Mouse (Mus musculus) liver, embryonic 16.5 days (tissue): Measurements from ENCODE around the gene Cd151. TPM values are rescaled to one million over a fixed set of nuclear protein-coding genes. Genes with fewer than 3 reads are reported as not detected.
A peak's percentile ranks its signal among the peaks of the same experiment; 100 is the strongest.

Experiments
- ATAC-seq: fragments of 200-750 bp; cut with Nextera tagmentation; 2 replicates; pipeline ENCODE4 v1.8.0; 2017; ENCODE audit warnings: low read depth, mild to moderate bottlenecking, moderate number of reproducible peaks, moderate library complexity
- H3K27ac ChIP-seq: fragments of 300-500 bp; sonication (generic); 2 replicates; pipeline ENCODE4 v1.5.1; 2014; ENCODE audit warnings: mild to moderate bottlenecking, low read length
- H3K27me3 ChIP-seq: fragments of 300-500 bp; sonication (generic); 2 replicates; pipeline ENCODE4 v1.6.1; 2014; ENCODE audit warnings: low read depth, low read length, mixed read lengths; ENCODE audit not compliant: control insufficient read depth, insufficient read depth
- H3K36me3 ChIP-seq: fragments of 300-500 bp; sonication (generic); 2 replicates; pipeline ENCODE4 v1.6.1; 2014; ENCODE audit warnings: mild to moderate bottlenecking; ENCODE audit not compliant: control insufficient read depth, insufficient read depth
- H3K4me1 ChIP-seq: fragments of 300-500 bp; sonication (generic); 2 replicates; pipeline ENCODE4 v1.6.1; 2014; ENCODE audit warnings: low read depth, low read length, mixed read lengths; ENCODE audit not compliant: control insufficient read depth
- H3K4me2 ChIP-seq: fragments of 300-500 bp; sonication (generic); 2 replicates; pipeline ENCODE4 v1.6.1; 2014; ENCODE audit warnings: low read depth, low read length, mixed read lengths
- H3K4me3 ChIP-seq: fragments of 300-500 bp; sonication (generic); 2 replicates; pipeline ENCODE4 v1.5.1; 2014; ENCODE audit warnings: low read depth, mild to moderate bottlenecking, low read length
- H3K9ac ChIP-seq: fragments of 300-500 bp; sonication (generic); 2 replicates; pipeline ENCODE4 v1.6.1; 2014; ENCODE audit warnings: low read depth, low read length
- H3K9me3 ChIP-seq: fragments of 300-500 bp; sonication (generic); replicated peaks from 2 replicates; pipeline ENCODE4 v1.6.1; 2016; ENCODE audit warnings: low read length; ENCODE audit not compliant: control insufficient read depth
- WGBS: fragments of 180-500 bp; shearing (Covaris S2); extraction: QIAGEN DNeasy Blood & Tissue Kit; methylation state at CpG from one replicate; pipeline ENCODE4 v1.1.7; 2014; ENCODE audit not compliant: insufficient replicate concordance; 5-methylcytosine and 5-hydroxymethylcytosine counted together
- polyA plus RNA-seq: library from polyadenylated mRNA; unstranded; fragments of >200 nt; fragmentation: Nextera tagmentation; extraction: Ambion mirVana; gene quantifications from 2 replicates; pipeline ENCODE4 v1.2.1, GENCODE M21; 2015

Gene Cd151
- polyA plus RNA-seq, 1 experiment from 2014 or later, result 6.9 TPM

GRCm38 (mm10) chr7:141429840-141430584, 37.2 kb upstream of the Cd151 start:
- H3K9me3 ChIP-seq, result no peaks in the 10 kb centered on the region
- H3K4me2 ChIP-seq, result no peak overlapping the region
- 60% methylated on average over 9 of the region's 9 CpGs for WGBS
- H3K9ac ChIP-seq, result no peak overlapping the region
- peaks cover 4% of the 10 kb centered on the region; the same call in 1 of the 2 replicates for H3K36me3 ChIP-seq
- H3K4me3 ChIP-seq, result no peak overlapping the region
- H3K27ac ChIP-seq, result no peak overlapping the region
- H3K27me3 ChIP-seq, result no peaks in the 10 kb centered on the region
- no peak for ATAC-seq
- peaks cover 26% of the 10 kb centered on the region for H3K4me1 ChIP-seq

DNA sequence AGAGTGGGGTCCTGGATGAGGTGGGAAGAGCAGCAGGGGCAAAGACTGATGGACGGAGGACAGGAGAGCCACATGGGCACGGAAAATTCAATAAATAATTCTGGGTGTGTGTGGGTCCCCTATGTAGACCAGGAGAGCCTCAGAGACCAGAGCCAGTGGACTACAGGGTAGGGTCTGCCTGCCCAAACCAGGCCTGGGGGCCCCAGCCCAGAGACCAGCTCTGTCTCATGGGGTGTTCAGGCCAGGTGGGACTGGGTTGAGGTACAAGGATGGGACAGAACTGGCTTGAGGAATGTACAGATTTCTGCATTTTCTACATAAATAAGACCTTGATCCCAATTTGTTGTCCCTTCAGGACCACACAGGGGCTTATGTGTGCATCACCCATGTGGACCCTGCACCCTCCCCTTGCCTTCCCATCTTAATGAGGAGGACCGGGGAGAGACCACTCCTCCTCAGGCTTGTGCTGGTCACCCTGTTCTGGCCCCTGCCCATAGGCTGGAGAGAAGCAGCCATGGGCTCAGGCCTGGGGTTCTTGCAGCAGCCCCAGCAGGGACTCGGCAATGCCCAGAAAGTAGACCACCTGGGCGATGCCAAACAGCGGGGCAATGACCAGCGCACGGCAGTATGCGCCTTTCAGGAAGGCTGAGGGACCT, 36.5 kb upstream of the Cd151 start:
- no peak overlapping the region for H3K4me3 ChIP-seq
- H3K9ac ChIP-seq, result no peak overlapping the region
- no peaks in the 10 kb centered on the region for H3K9me3 ChIP-seq
- no peak overlapping the region for H3K4me2 ChIP-seq
- no peak overlapping the region for H3K27ac ChIP-seq
- H3K4me1 ChIP-seq, result peaks cover 32% of the 10 kb centered on the region
- WGBS, result 90% methylated on average over 9 of the region's 9 CpGs
- H3K27me3 ChIP-seq, result no peaks in the 10 kb centered on the region
- no peak for ATAC-seq
- peaks cover 4% of the 10 kb centered on the region; the same call in 1 of the 2 replicates for H3K36me3 ChIP-seq

DNA sequence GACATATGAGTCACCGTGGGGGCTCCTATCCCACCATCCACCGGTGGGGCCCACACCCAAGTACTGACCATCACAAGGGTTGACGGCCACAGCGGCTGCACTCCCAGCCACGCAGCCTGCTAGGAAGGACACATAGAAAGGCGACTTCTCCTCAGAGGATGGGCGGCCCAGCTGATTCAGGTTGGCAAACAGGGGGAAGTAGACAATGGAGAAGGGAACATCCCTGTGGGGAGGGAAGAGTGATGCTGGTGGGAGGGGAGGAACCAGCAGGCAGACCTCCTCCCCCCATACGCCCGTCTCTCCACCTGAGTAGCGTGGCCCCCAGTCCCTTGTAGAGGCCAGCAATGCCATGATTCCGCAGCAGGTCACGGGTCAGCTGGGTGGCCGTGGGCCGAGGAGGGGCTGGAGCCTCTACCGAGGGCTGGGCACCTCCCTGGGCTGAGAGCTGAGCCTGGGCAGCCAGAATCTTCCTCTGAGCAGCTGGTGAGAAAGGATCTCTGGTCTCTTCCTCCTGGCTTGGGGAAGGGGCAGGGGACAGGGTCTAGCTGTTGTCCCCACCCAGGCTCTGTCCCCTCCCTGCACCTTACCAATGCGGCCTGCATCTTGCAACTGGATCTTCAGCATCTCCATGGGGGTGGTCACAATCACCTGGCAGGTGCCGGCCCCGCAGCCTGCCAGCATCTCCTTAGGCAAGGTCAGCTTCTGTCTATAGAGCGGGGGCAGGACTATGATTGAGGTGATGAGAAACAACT, 35.6 kb upstream of the Cd151 start:
- Histone ChIP-seq H3K4me3 (no peak overlapping the region), H3K27me3 (no peaks in the 10 kb centered on the region), H3K4me2 (no peak overlapping the region), H3K9me3 (no peaks in the 10 kb centered on the region), H3K4me1 (peaks cover 40% of the 10 kb centered on the region), H3K36me3 (peaks cover 4% of the 10 kb centered on the region; the same call in 1 of the 2 replicates), H3K9ac (no peak overlapping the region), H3K27ac (no peak overlapping the region)
- 82% methylated on average over 19 of the region's 19 CpGs for WGBS
- ATAC-seq, result no peak

- Histone ChIP-seq H3K36me3 (peaks cover 4% of the 10 kb centered on the region; the same call in 1 of the 2 replicates), H3K4me2 (no peak overlapping the region), H3K4me3 (no peak overlapping the region), H3K9me3 (no peaks in the 10 kb centered on the region), H3K9ac (no peak overlapping the region), H3K4me1 (peaks cover 40% of the 10 kb centered on the region), H3K27ac (no peak overlapping the region), H3K27me3 (no peaks in the 10 kb centered on the region)
- ATAC-seq, result no peak
- 64% methylated on average over 8 of the region's 8 CpGs for WGBS
Observed at GRCm38 (mm10) chr7:141432186-141432611, 35.0 kb upstream of the Cd151 start.

DNA sequence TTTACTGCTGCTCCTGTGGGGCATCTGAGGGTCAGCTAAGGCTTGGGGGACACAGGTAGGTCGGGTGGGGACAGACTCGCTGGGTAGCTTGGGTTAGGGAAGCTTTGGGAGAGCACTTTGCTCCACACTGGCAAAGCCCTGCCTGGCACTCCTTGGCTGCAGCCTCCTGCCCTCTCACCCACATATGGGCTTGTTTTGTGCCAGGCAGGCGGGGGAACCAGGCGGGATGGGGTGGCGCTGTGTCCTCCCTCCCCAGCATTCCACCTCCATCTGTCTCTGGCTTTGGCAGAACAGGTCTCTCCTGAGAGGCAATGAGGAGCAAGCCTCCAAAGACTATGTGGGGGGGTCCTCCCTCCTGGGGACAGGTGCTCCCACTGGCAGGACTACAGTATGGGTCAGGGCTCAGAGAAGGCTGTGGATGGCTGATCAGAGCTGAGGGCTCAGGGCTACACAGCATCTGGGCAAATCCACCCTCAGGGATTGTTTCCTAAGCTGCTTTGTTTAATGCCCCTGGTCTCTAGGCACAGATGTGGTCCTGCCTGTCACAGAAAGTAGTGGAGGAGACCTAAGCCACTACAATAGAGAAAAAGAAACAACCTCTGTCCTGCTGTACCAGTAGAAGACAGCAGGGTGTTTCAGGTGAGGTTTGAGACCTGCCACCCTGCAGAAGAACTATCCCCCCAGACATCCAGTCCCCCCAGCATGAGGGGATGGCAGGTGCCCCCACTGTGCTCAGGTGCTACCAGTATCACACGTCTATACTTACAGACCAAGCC, 34.3 kb upstream of the Cd151 start:
- no peaks in the 10 kb centered on the region for H3K9me3 ChIP-seq
- no peak overlapping the region for H3K9ac ChIP-seq
- no peak overlapping the region for H3K4me2 ChIP-seq
- H3K36me3 ChIP-seq, result peaks cover 4% of the 10 kb centered on the region; the same call in 1 of the 2 replicates
- no peak for ATAC-seq
- peaks cover 47% of the 10 kb centered on the region for H3K4me1 ChIP-seq
- no peak overlapping the region for H3K27ac ChIP-seq
- H3K27me3 ChIP-seq, result no peaks in the 10 kb centered on the region
- H3K4me3 ChIP-seq, result no peak overlapping the region
- WGBS, result 83% methylated on average over 6 of the region's 6 CpGs

GRCm38 (mm10) chr7:141433517-141434400, 33.4 kb upstream of the Cd151 start:
- WGBS, result 76% methylated on average over 15 of the region's 15 CpGs
- Histone ChIP-seq H3K9ac (no peak overlapping the region), H3K9me3 (no peaks in the 10 kb centered on the region), H3K4me3 (peak overlapping the region; percentile 1; the same call in 1 of the 2 replicates), H3K4me1 (peaks cover 47% of the 10 kb centered on the region), H3K27me3 (no peaks in the 10 kb centered on the region), H3K36me3 (peaks cover 6% of the 10 kb centered on the region), H3K27ac (no peak overlapping the region), H3K4me2 (peak overlapping the region; percentile 82)
- no peak for ATAC-seq

DNA sequence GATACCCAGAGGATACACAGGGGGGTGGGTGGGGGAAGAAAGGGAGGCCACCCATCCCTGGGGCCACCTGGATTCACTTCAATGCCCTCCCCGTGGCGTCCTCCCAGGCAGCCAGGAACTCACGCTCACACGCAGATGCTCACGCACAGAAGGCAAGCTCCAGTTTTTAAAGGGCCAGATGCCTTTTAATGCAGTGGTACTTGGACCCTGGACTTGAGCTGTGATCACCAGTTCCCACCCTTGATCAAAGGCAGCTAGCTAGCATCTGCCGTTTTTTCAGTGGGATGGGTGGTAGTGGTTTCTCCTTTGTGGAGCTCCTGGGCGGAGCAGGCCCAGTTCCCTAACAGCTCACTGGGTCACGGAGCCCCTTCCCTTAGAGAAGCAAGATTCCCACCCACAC, 32.7 kb upstream of the Cd151 start:
- H3K4me2 ChIP-seq, result peak overlapping the region; percentile 82
- 34% methylated on average over 8 of the region's 8 CpGs for WGBS
- no peaks in the 10 kb centered on the region for H3K9me3 ChIP-seq
- no peak overlapping the region; the same call in 1 of the 2 replicates for H3K27ac ChIP-seq
- H3K9ac ChIP-seq, result peak overlapping the region; percentile 63
- ATAC-seq, result no peak
- H3K36me3 ChIP-seq, result peaks cover 13% of the 10 kb centered on the region
- H3K4me3 ChIP-seq, result peak overlapping the region; percentile 60
- H3K4me1 ChIP-seq, result peaks cover 45% of the 10 kb centered on the region
- no peaks in the 10 kb centered on the region for H3K27me3 ChIP-seq
